Mouse (Mus musculus) embryo, embryonic 11.5 days (tissue): ENCODE results near the gene Gm7951.
"Not testable (repeated sequence)": the region's sequence is repeated elsewhere in the genome, so short reads cannot be mapped to it uniquely, and the experiment has no call there.

Source experiments
- DNase-seq: peaks from one replicate; pipeline ENCODE4 v3.0.0-alpha.2; 2012; ENCODE audit warnings: low read depth, low spot score

The Gm7951 gene

DNA sequence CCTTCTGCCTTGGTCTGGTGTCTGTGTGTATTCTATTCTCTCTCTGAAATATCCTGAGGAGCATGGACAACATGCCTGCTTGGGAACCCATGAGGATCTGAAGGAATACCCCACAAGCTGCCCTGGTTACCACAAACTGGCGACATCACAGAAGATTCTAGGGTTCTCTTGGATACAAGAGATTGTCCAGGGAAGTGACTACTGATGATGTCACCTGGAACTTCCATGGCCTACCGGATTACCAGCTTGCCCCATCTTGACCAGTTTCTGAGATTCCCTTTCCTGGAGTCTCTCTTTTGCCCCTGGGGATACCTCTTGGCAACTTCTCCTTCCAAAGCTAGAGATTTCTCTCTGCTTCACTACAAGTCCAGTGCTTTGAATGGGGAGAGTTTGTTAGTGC is at the start of gene Gm7951:
Gene Gm7951, minus strand, starts transcription at position 101 of the 400 bp plus-strand sequence.
- DNase-seq: not testable (repeated sequence)

DNA sequence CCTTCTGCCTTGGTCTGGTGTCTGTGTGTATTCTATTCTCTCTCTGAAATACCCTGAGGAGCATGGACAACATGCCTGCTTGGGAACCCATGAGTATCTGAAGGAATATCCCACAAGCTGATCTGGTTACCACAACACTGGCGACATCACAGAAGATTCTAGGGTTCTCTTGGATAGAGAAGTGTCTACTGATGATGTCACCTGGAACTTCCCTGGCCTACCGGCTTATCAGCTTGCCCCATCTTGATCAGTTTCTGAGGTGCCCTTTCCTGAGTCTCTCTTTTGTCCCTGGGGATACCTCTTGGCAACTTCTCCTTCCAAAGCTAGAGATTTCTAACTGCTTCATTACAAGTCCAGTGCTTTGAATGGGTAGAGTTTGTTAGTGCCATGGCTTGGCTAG is 45.4 kb upstream of the Gm7951 start, which contains the start of gene Gm17027:
Gene Gm17027, minus strand, starts transcription at position 101 of the 400 bp plus-strand sequence.
- DNase-seq: not testable (repeated sequence)

DNA sequence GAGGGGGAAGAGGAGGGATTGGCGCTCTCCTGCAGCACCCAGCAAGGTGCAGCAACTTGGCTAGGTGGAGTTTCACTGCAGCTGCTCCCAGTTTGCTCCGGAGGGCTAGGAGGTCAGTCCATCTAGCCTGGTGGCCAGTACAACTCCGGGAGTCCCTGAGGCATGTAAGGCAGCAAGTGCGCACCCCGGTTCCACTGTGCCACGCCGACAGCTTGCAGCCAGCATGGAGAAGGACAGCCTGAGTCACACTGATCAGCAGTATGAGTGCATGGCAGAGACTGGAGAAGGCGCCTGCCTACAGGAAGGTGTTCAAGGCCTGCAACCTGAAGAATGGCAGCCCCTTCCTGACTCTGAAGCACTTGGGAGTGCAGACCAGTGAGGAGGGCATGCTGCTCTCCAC is 17.4 kb upstream of the Gm7951 start:
- not testable (repeated sequence) for DNase-seq

DNA sequence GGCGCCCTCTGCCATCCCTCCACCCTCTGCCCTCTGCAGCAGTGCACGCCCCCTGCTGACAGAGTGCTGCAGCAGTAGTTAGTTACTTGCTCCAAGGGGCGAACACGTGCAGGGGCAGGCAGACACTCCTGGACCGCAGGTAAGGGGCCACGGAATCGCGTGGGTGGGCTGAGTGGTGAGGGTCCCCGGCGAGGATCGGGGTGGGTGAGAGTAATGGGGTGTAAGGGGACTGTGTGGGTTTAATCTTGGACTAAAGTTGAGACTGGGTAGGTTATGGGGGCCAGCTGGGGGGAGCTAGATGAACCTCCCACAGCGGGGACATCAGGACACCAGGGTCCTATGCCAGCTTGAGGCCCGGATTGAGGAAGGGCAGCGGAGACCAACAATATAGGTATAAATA is 16.6 kb upstream of the Gm7951 start:
- not testable (repeated sequence) for DNase-seq
